In the genomic region with DNA sequence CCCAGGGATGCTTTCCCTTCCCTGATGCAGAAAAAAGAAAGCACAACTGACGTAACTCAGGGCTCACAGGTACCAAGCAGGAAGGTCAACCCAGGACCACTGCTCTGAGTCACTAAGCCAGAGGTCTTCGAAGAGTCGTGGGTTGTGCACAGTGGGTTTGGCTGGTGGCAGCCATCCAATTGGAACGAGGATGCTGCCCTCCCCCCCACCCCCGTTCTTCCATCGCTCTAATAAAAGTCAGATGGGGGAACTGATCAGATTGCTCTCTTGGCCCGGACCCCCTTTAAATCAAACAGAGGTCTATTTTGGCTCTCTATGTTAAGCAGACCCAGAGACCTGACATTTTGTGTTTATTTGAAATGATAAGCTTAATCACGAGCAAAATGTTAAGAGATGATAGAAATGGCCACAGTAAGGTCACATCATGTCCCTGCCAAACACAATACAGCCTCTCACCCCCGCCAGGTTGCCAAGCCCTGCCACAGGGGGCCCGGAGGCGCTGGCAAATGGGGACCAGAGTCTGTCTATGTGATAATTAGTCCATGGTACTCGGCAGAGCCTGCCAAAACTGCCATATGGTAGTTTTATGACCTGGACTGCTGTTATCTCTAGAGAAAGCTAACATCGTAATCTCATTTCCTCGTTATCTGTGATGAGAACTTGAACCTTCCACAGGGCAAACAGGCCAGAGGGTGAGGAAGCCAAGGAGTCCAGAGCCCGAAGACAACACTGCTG, we compare ENCODE assay signal across 9 mouse cellular contexts.
A peak's percentile ranks its signal among the peaks of the same experiment; 100 is the strongest.
DNase-seq lines count a peak whose midpoint lies in the region; ATAC-seq lines count a peak whose summit lies in the region.
"Had no signal": no experiment of that assay in that cellular context is flagged by ENCODE, and none has a peak within 500 bp of the region (broad histone marks: within the 10 kb centered on the region; RNA-seq: fewer than 3 reads in every experiment).

No protein-coding gene starts in this region.

- peak; percentile 50; the same call in 1 of the 2 replicates for ATAC-seq in forebrain, embryonic 14.5 days

- H3K9me3 ChIP-seq in forebrain, embryonic 14.5 days (replicated peaks; ENCODE audit: control insufficient read depth, low read length): peaks cover 4% of the 10 kb centered on the region; the same call in 1 of the 2 replicates

- no peak overlapping the region for H3K9ac ChIP-seq in forebrain, embryonic 14.5 days (ENCODE audit: low read length)

- no peak overlapping the region for H3K27ac ChIP-seq in forebrain, embryonic 14.5 days (ENCODE audit: low read depth, low read length)

- no peak overlapping the region for H3K4me3 ChIP-seq in forebrain, embryonic 14.5 days (ENCODE audit: low read depth, low read length)

- WGBS in forebrain, embryonic 14.5 days: 54% methylated on average over 15 of the region's 15 CpGs

- no peaks in the 10 kb centered on the region for H3K4me1 ChIP-seq in forebrain, embryonic 14.5 days (ENCODE audit: control insufficient read depth, insufficient read depth, low read length)

- H3K27me3 ChIP-seq in forebrain, embryonic 14.5 days (replicated peaks; ENCODE audit: control insufficient read depth, insufficient read depth, low read length): no peaks in the 10 kb centered on the region

- H3K36me3 ChIP-seq in forebrain, embryonic 14.5 days (ENCODE audit: control insufficient read depth, insufficient read depth, low read length): no peaks in the 10 kb centered on the region

- intact Hi-C loops in heart, postnatal 14 days (cut with DNase I): no loop called here
- intact Hi-C loops in gastrocnemius, postnatal 14 days (cut with DNase I; ENCODE audit: low total_unique reads): no loop called here

- no peak overlapping the region for H3K4me2 ChIP-seq in forebrain, embryonic 14.5 days (ENCODE audit: low read length)

- peak; percentile 90 for DNase-seq in heart, adult 11 months
- DNase-seq in heart, postnatal 14 days: no peak
- peak; percentile 26 to 45 for DNase-seq in urinary bladder, adult 18-20 months (ENCODE audit: low spot score in 2 of 2)
- DNase-seq in urinary bladder, postnatal 10 days (ENCODE audit: low spot score): no peak
- DNase-seq in forebrain, embryonic 14.5 days (ENCODE audit: low spot score): peak; percentile 69
- DNase-seq in embryo, embryonic 11 days: no peak
- DNase-seq in gastrocnemius, postnatal 14 days: no peak
- no peak for DNase-seq in thymus, postnatal 14 days
- DNase-seq: layer of hippocampus, adult 9-11 months had no signal

Comparison
In these comparisons a context has a peak if more than half of its experiments do, and no peak if none do; other contexts are left out.
1. DNase-seq: peak in heart, adult 11 months (single experiment), urinary bladder, adult 18-20 months (2 of 2) and forebrain, embryonic 14.5 days (single experiment); none in heart, postnatal 14 days (0 of 2), urinary bladder, postnatal 10 days (single experiment), embryo, embryonic 11 days (single experiment), gastrocnemius, postnatal 14 days (single experiment) and thymus, postnatal 14 days (single experiment).